Mouse (Mus musculus) neural tube, embryonic 12.5 days (tissue): ENCODE data around the gene Dpf2. TPM values are rescaled to one million over a fixed set of nuclear protein-coding genes. Genes with fewer than 3 reads are reported as not detected.
A peak's percentile ranks its signal among the peaks of the same experiment; 100 is the strongest.

ENCODE experiments used
- ATAC-seq: fragments of 200-750 bp; cut with Nextera tagmentation; 2 replicates; pipeline ENCODE4 v1.8.0; 2017; ENCODE audit warnings: low read depth, mild to moderate bottlenecking, moderate TSS enrichment, moderate library complexity; ENCODE audit not compliant: low FRiP score
- H3K27ac ChIP-seq: fragments of 300-500 bp; sonication (generic); 2 replicates; pipeline ENCODE4 v1.5.1; 2016
- H3K27me3 ChIP-seq: fragments of 300-500 bp; sonication (generic); replicated peaks from 2 replicates; pipeline ENCODE4 v1.6.1; 2016; ENCODE audit warnings: mild to moderate bottlenecking
- H3K36me3 ChIP-seq: fragments of 300-500 bp; sonication (generic); 2 replicates; pipeline ENCODE4 v1.6.1; 2016; ENCODE audit warnings: mild to moderate bottlenecking
- H3K4me1 ChIP-seq: fragments of 300-500 bp; sonication (generic); 2 replicates; pipeline ENCODE4 v1.6.1; 2016
- H3K4me2 ChIP-seq: fragments of 300-500 bp; sonication (generic); replicated peaks from 2 replicates; pipeline ENCODE4 v1.6.1; 2016; ENCODE audit warnings: mild to moderate bottlenecking
- H3K4me3 ChIP-seq: fragments of 300-500 bp; sonication (generic); 2 replicates; pipeline ENCODE4 v1.5.1; 2016
- H3K9ac ChIP-seq: fragments of 300-500 bp; sonication (generic); 2 replicates; pipeline ENCODE4 v1.6.1; 2016; ENCODE audit warnings: mild to moderate bottlenecking
- H3K9me3 ChIP-seq: fragments of 300-500 bp; sonication (generic); 2 replicates; pipeline ENCODE4 v1.6.1; 2016; ENCODE audit warnings: mild to moderate bottlenecking
- WGBS: fragments of 180-500 bp; shearing (Covaris S2); methylation state at CpG from one replicate; pipeline ENCODE4 v1.1.7; 2016; 5-methylcytosine and 5-hydroxymethylcytosine counted together
- polyA plus RNA-seq: library from polyadenylated mRNA; unstranded; fragments of >200 nt; fragmentation: Nextera tagmentation; extraction: Ambion mirVana; gene quantifications from 2 replicates; pipeline ENCODE4 v1.2.1, GENCODE M21; 2016

Gene Dpf2
- polyA plus RNA-seq, 1 experiment from 2014 or later, result 174 TPM

GRCm38 (mm10) chr19:5849843-5850527 is 62.8 kb downstream of the Dpf2 start:
- Histone ChIP-seq H3K36me3 (peaks cover 16% of the 10 kb centered on the region), H3K27me3 (no peaks in the 10 kb centered on the region), H3K4me1 (peaks cover 49% of the 10 kb centered on the region), H3K9me3 (no peaks in the 10 kb centered on the region), H3K27ac (no peak overlapping the region), H3K4me3 (no peak overlapping the region), H3K4me2 (peak overlapping the region; percentile 32), H3K9ac (no peak overlapping the region)
- no peak for ATAC-seq
- 33% methylated on average over 11 of the region's 11 CpGs for WGBS

GRCm38 (mm10) chr19:5848826-5849672 is 63.8 kb downstream of the Dpf2 start:
- peaks cover 13% of the 10 kb centered on the region for H3K36me3 ChIP-seq
- no peak overlapping the region for H3K27ac ChIP-seq
- no peak for ATAC-seq
- H3K4me2 ChIP-seq, result peak overlapping the region; percentile 68
- H3K27me3 ChIP-seq, result no peaks in the 10 kb centered on the region
- 35% methylated on average over 13 of the region's 13 CpGs for WGBS
- H3K9ac ChIP-seq, result 0 out of 2 replicates have a peak overlapping the region, but pooled peaks have one; percentile 52
- H3K4me3 ChIP-seq, result no peak overlapping the region
- no peaks in the 10 kb centered on the region for H3K9me3 ChIP-seq
- peaks cover 57% of the 10 kb centered on the region for H3K4me1 ChIP-seq

- H3K36me3 ChIP-seq, result peaks cover 13% of the 10 kb centered on the region
- peak overlapping the region; percentile 68 for H3K4me2 ChIP-seq
- H3K9me3 ChIP-seq, result no peaks in the 10 kb centered on the region
- H3K4me1 ChIP-seq, result peaks cover 63% of the 10 kb centered on the region
- 59% methylated on average over 14 of the region's 14 CpGs for WGBS
- no peak for ATAC-seq
- no peaks in the 10 kb centered on the region for H3K27me3 ChIP-seq
- H3K4me3 ChIP-seq, result no peak overlapping the region
- peak overlapping the region; percentile 52 for H3K9ac ChIP-seq
- peak overlapping the region; percentile 94; the same call in 1 of the 2 replicates for H3K27ac ChIP-seq
Measured at GRCm38 (mm10) chr19:5848032-5848825, 64.6 kb downstream of the Dpf2 start.

GRCm38 (mm10) chr19:5847306-5847796 is 65.5 kb downstream of the Dpf2 start:
- Histone ChIP-seq H3K4me3 (no peak overlapping the region), H3K9ac (peak overlapping the region; percentile 52), H3K27ac (peak overlapping the region; percentile 94), H3K4me1 (peaks cover 72% of the 10 kb centered on the region), H3K36me3 (peaks cover 5% of the 10 kb centered on the region), H3K27me3 (no peaks in the 10 kb centered on the region), H3K4me2 (peak overlapping the region; percentile 68), H3K9me3 (no peaks in the 10 kb centered on the region)
- ATAC-seq, result no peak
- 45% methylated on average over 4 of the region's 4 CpGs for WGBS

- H3K36me3 ChIP-seq, result no peaks in the 10 kb centered on the region
- ATAC-seq, result peak; percentile 85
Measured at GRCm38 (mm10) chr19:5846557-5847305, 66.1 kb downstream of the Dpf2 start.

More at GRCm38 (mm10) chr19:5846557-5847305, 66.1 kb downstream of the Dpf2 start:
- H3K27me3 ChIP-seq, result no peaks in the 10 kb centered on the region
- H3K9me3 ChIP-seq, result no peaks in the 10 kb centered on the region
- peak overlapping the region; percentile 68 for H3K4me2 ChIP-seq
- H3K4me1 ChIP-seq, result peaks cover 78% of the 10 kb centered on the region
- peak overlapping the region; percentile 94 for H3K27ac ChIP-seq
- peak overlapping the region; percentile 52 for H3K9ac ChIP-seq
- WGBS, result 2% methylated on average over 16 of the region's 16 CpGs
- H3K4me3 ChIP-seq, result peak overlapping the region; percentile 18

Other genes with a start within 250 kb of the Dpf2 start
- gene Sipa1, start 249.3 kb downstream of the Dpf2 start, polyA plus RNA-seq, result 24.8 and 25.7 TPM in 2 replicates
- gene Map3k11, start 224.3 kb downstream of the Dpf2 start, polyA plus RNA-seq, result 22.4 and 28.9 TPM in 2 replicates
- 30.3 and 32.4 TPM in 2 replicates for gene Pcnx3, start 224.1 kb downstream of the Dpf2 start, polyA plus RNA-seq
- gene Kcnk7, start 208.6 kb downstream of the Dpf2 start, polyA plus RNA-seq, result 0.19 TPM in 2 replicates
- 10.1 and 10.5 TPM in 2 replicates for gene Ehbp1l1, start 186.7 kb downstream of the Dpf2 start, polyA plus RNA-seq
- 193 and 195 TPM in 2 replicates for gene Fam89b, start 183.4 kb downstream of the Dpf2 start, polyA plus RNA-seq
- gene Ltbp3, start 172.1 kb downstream of the Dpf2 start, polyA plus RNA-seq, result 10.6 and 12.6 TPM in 2 replicates
- 66.1 and 70.4 TPM in 2 replicates for gene Scyl1, start 141.6 kb downstream of the Dpf2 start, polyA plus RNA-seq
- 27.0 and 33.0 TPM in 2 replicates for gene Frmd8, start 37.7 kb downstream of the Dpf2 start, polyA plus RNA-seq
- gene Slc25a45, start 35.2 kb downstream of the Dpf2 start, polyA plus RNA-seq, result 1.7 and 2.5 TPM in 2 replicates
- gene Tigd3, start 18.9 kb downstream of the Dpf2 start, polyA plus RNA-seq, result 10.5 and 11.8 TPM in 2 replicates
- gene Cdc42ep2, start 11.8 kb upstream of the Dpf2 start, polyA plus RNA-seq, result 4.7 and 5.7 TPM in 2 replicates
- 44.4 and 46.6 TPM in 2 replicates for gene Pola2, start 51.2 kb upstream of the Dpf2 start, polyA plus RNA-seq
- not detected in 2 replicates for gene Slc22a20, start 73.1 kb upstream of the Dpf2 start, polyA plus RNA-seq
- gene Capn1, start 102.9 kb upstream of the Dpf2 start, polyA plus RNA-seq, result 5.6 and 6.4 TPM in 2 replicates
- 33.2 and 35.2 TPM in 2 replicates for gene Syvn1, start 133.6 kb upstream of the Dpf2 start, polyA plus RNA-seq
- gene Mrpl49, start 144.8 kb upstream of the Dpf2 start, polyA plus RNA-seq, result 66.0 and 68.6 TPM in 2 replicates
- gene Fau, start 144.8 kb upstream of the Dpf2 start, polyA plus RNA-seq, result 635 and 643 TPM in 2 replicates
- 34.3 and 38.2 TPM in 2 replicates for gene Znhit2, start 148.2 kb upstream of the Dpf2 start, polyA plus RNA-seq
- gene Tm7sf2, start 155.4 kb upstream of the Dpf2 start, polyA plus RNA-seq, result 44.3 and 45.9 TPM in 2 replicates
- 79.4 and 80.6 TPM in 2 replicates for gene Vps51, start 164.2 kb upstream of the Dpf2 start, polyA plus RNA-seq
- gene Tmem262, start 167.0 kb upstream of the Dpf2 start, polyA plus RNA-seq, result not detected in 2 replicates
- 2.6 and 3.2 TPM in 2 replicates for gene Gm28374, start 169.2 kb upstream of the Dpf2 start, polyA plus RNA-seq
- 72.4 and 75.0 TPM in 2 replicates for gene Zfpl1, start 171.9 kb upstream of the Dpf2 start, polyA plus RNA-seq
- 27.1 and 28.4 TPM in 2 replicates for gene Cdca5, start 172.0 kb upstream of the Dpf2 start, polyA plus RNA-seq
- 0.33 TPM in 1 of 2 replicates, not detected in the other for gene AC131692.1, start 181.4 kb upstream of the Dpf2 start, polyA plus RNA-seq
- gene Naaladl1, start 192.8 kb upstream of the Dpf2 start, polyA plus RNA-seq, result 0.63 and 0.82 TPM in 2 replicates
- 53.5 and 59.0 TPM in 2 replicates for gene Sac3d1, start 205.6 kb upstream of the Dpf2 start, polyA plus RNA-seq
- 40.3 and 42.3 TPM in 2 replicates for gene Snx15, start 215.3 kb upstream of the Dpf2 start, polyA plus RNA-seq
- not detected in 2 replicates for gene Batf2, start 228.0 kb upstream of the Dpf2 start, polyA plus RNA-seq
- 100 and 102 TPM in 2 replicates for gene Arl2, start 228.5 kb upstream of the Dpf2 start, polyA plus RNA-seq